Mouse (Mus musculus): ENCODE measurements around the gene Tecpr2. TPM values are rescaled to one million over a fixed set of nuclear protein-coding genes. Genes with fewer than 3 reads are reported as not detected.

The Tecpr2 gene
- polyA plus RNA-seq, 1 experiment from 2014 or later: 1.2 TPM

DNA sequence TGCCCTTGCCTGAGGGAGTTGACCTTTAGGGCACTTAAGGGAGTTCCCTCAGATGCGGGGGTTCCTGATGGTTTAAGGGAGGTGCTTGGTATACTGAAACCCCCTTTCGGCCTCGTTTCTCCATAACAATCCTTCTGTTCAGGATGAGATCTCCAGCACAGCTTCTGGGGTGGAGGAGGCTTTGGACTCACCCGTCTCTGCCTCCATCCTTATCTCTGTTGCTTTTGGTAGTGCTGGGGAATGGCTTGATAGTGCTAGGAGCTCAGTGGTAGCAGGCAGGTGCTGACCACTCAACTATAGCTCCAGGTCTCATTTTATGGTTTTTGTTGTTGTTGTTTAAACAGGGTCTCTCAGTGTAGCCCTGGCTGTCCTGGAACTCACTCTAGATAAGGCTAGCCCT, 77.0 kb downstream of the Tecpr2 start:
- Histone ChIP-seq H3K4me1 (replicated peaks; ENCODE audit: control insufficient read depth, insufficient read depth) (no peaks in the 10 kb centered on the region), H3K9me3 (ENCODE audit: control insufficient read depth, low read length) (no peaks in the 10 kb centered on the region), H3K4me2 (replicated peaks; ENCODE audit: low read depth) (no peak overlapping the region), H3K4me3 (ENCODE audit: low read depth, low read length) (no peak overlapping the region), H3K9ac (ENCODE audit: low read length) (no peak overlapping the region), H3K27me3 (ENCODE audit: control insufficient read depth, insufficient read depth, low read length) (no peaks in the 10 kb centered on the region), H3K27ac (replicated peaks) (no peak overlapping the region), H3K36me3 (ENCODE audit: control insufficient read depth, insufficient read depth, low read length) (peaks cover 8% of the 10 kb centered on the region)
- TF ChIP-seq CTCF (IDR thresholded peaks at IDR 0.05; ENCODE audit: low read depth) (no peak), EP300 (optimal IDR thresholded peaks at IDR 0.05) (no peak)
- ATAC-seq (ENCODE audit: low FRiP score, low TSS enrichment): no peak
- DNase-seq (ENCODE audit: low spot score): no peak
- WGBS: 73% methylated on average over 4 of the region's 4 CpGs

DNA sequence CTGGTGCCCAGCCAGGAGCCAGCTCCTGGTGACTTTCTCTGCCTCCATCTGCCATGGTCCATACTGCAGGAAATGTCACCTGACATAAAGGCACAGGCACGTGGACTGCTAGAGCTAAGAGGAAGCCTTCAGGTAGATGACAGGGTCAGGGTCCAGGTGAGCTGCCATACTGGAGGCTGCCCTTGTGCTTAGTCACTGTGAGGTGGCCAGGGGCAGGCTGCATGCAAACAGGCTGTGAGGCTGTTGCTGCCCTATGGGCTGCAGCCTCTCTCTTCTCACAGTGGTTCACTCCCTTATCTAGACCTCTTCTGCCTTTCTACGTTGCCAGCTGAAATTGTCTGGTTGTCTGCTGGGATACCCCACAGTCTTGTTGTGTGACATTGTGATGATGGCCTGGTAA, 78.1 kb downstream of the Tecpr2 start:
- peak; percentile 79 for ATAC-seq (ENCODE audit: low FRiP score, low TSS enrichment)

DNA sequence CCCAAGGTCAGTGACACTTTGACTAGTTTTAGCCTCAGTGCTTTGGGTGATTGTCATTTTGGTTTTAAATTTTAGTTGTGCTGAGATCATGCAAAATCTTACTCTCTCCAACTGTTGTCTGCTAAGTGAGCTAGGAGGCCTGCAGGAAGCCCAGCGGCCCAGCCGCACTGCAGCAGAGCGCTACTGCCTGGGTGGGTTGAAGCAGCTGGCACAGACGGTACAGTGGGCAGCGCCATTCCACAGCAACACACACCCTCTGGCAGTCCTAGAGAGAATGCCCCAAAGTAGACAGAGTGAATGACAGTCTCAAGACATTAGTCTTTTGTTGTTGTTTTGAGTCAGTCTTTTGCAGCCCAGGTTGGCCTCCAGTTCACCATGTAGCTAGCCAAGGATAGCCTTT, 81.3 kb downstream of the Tecpr2 start:
- H3K27ac ChIP-seq (replicated peaks): no peak overlapping the region
- peaks cover 10% of the 10 kb centered on the region for H3K36me3 ChIP-seq (ENCODE audit: control insufficient read depth, insufficient read depth, low read length)
- H3K9ac ChIP-seq (ENCODE audit: low read length): no peak overlapping the region
- H3K4me3 ChIP-seq (ENCODE audit: low read depth, low read length): no peak overlapping the region
- ATAC-seq (ENCODE audit: low FRiP score, low TSS enrichment) (no peak), DNase-seq (ENCODE audit: low spot score) (no peak)
- H3K4me2 ChIP-seq (replicated peaks; ENCODE audit: low read depth): no peak overlapping the region
- no peaks in the 10 kb centered on the region for H3K4me1 ChIP-seq (replicated peaks; ENCODE audit: control insufficient read depth, insufficient read depth)
- H3K9me3 ChIP-seq (ENCODE audit: control insufficient read depth, low read length): no peaks in the 10 kb centered on the region
- H3K27me3 ChIP-seq (ENCODE audit: control insufficient read depth, insufficient read depth, low read length): no peaks in the 10 kb centered on the region
- 93% methylated on average over 5 of the region's 5 CpGs for WGBS
- no peak for TF ChIP-seq CTCF (IDR thresholded peaks at IDR 0.05; ENCODE audit: low read depth)
- no peak for TF ChIP-seq EP300 (optimal IDR thresholded peaks at IDR 0.05)

More for the DNA sequence above, 78.1 kb downstream of the Tecpr2 start:
- no peak for DNase-seq (ENCODE audit: low spot score)
- 92% methylated on average over 2 of the region's 2 CpGs for WGBS
- peaks cover 8% of the 10 kb centered on the region for H3K36me3 ChIP-seq (ENCODE audit: control insufficient read depth, insufficient read depth, low read length)
- TF ChIP-seq EP300 (optimal IDR thresholded peaks at IDR 0.05): no peak
- no peak for TF ChIP-seq CTCF (IDR thresholded peaks at IDR 0.05; ENCODE audit: low read depth)
- H3K4me3 ChIP-seq (ENCODE audit: low read depth, low read length): no peak overlapping the region
- H3K27me3 ChIP-seq (ENCODE audit: control insufficient read depth, insufficient read depth, low read length): no peaks in the 10 kb centered on the region
- H3K27ac ChIP-seq (replicated peaks): no peak overlapping the region
- H3K9ac ChIP-seq (ENCODE audit: low read length): no peak overlapping the region
- H3K9me3 ChIP-seq (ENCODE audit: control insufficient read depth, low read length): no peaks in the 10 kb centered on the region
- H3K4me2 ChIP-seq (replicated peaks; ENCODE audit: low read depth): no peak overlapping the region
- H3K4me1 ChIP-seq (replicated peaks; ENCODE audit: control insufficient read depth, insufficient read depth): no peaks in the 10 kb centered on the region

DNA sequence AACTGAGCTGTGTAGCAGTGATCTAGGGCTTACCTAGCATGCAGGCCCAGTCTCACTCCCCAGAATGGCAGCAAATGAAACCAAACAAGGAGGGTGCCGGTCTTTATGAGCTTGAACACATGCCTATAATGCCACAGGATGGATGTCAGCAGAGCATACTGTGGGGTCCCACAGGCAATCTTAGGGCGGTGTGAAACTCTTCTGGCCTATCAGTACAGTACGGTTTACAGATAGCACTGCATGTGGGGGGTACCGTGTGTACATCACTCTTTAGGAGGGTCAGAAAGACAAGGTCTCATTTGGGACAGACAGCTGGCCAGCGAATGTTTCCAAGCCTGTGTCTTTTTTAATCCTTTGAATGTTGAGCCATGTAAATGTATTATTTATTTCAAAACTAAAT, 82.9 kb downstream of the Tecpr2 start:
- WGBS: 89% methylated on average over 5 of the region's 5 CpGs
- Histone ChIP-seq H3K27ac (replicated peaks) (no peak overlapping the region), H3K36me3 (ENCODE audit: control insufficient read depth, insufficient read depth, low read length) (peaks cover 10% of the 10 kb centered on the region), H3K4me3 (ENCODE audit: low read depth, low read length) (no peak overlapping the region), H3K27me3 (ENCODE audit: control insufficient read depth, insufficient read depth, low read length) (no peaks in the 10 kb centered on the region), H3K9me3 (ENCODE audit: control insufficient read depth, low read length) (no peaks in the 10 kb centered on the region), H3K4me2 (replicated peaks; ENCODE audit: low read depth) (no peak overlapping the region), H3K4me1 (replicated peaks; ENCODE audit: control insufficient read depth, insufficient read depth) (no peaks in the 10 kb centered on the region), H3K9ac (ENCODE audit: low read length) (no peak overlapping the region)
- ATAC-seq (ENCODE audit: low FRiP score, low TSS enrichment): no peak
- no peak for DNase-seq (ENCODE audit: low spot score)
- TF ChIP-seq EP300 (optimal IDR thresholded peaks at IDR 0.05) (no peak), CTCF (IDR thresholded peaks at IDR 0.05; ENCODE audit: low read depth) (no peak)

DNA sequence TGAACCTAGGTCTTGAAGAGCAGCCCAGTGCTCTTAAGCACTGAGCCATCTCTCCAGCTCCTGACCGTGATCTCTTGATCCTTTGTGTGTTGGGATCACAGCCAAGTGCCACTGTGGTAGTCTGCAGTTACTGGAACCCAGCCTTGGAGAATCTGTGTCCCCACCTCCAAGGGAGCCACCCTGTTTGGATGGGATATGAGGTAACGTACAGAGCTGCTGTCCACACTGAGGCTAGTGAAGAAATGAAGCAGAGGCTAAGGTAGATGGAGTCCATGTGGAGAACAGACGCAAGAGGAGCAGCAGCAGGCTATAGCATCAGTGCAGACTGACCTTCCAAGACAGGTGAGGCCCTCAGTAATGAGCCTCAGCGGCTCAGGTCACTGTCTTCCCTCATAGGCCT, 84.8 kb downstream of the Tecpr2 start:
- no peaks in the 10 kb centered on the region for H3K27me3 ChIP-seq (ENCODE audit: control insufficient read depth, insufficient read depth, low read length)
- H3K9ac ChIP-seq (ENCODE audit: low read length): no peak overlapping the region
- no peak for TF ChIP-seq CTCF (IDR thresholded peaks at IDR 0.05; ENCODE audit: low read depth)
- TF ChIP-seq EP300 (optimal IDR thresholded peaks at IDR 0.05): no peak
- DNase-seq (ENCODE audit: low spot score) (no peak), ATAC-seq (ENCODE audit: low FRiP score, low TSS enrichment) (no peak)
- no peak overlapping the region for H3K4me3 ChIP-seq (ENCODE audit: low read depth, low read length)
- no peak overlapping the region for H3K27ac ChIP-seq (replicated peaks)
- H3K9me3 ChIP-seq (ENCODE audit: control insufficient read depth, low read length): no peaks in the 10 kb centered on the region
- no peak overlapping the region for H3K4me2 ChIP-seq (replicated peaks; ENCODE audit: low read depth)
- 81% methylated on average over 4 of the region's 4 CpGs for WGBS
- 0 out of 2 replicates have a peak, but pooled peaks cover 4% of the 10 kb centered on the region for H3K4me1 ChIP-seq (replicated peaks; ENCODE audit: control insufficient read depth, insufficient read depth)
- H3K36me3 ChIP-seq (ENCODE audit: control insufficient read depth, insufficient read depth, low read length): peaks cover 8% of the 10 kb centered on the region

DNA sequence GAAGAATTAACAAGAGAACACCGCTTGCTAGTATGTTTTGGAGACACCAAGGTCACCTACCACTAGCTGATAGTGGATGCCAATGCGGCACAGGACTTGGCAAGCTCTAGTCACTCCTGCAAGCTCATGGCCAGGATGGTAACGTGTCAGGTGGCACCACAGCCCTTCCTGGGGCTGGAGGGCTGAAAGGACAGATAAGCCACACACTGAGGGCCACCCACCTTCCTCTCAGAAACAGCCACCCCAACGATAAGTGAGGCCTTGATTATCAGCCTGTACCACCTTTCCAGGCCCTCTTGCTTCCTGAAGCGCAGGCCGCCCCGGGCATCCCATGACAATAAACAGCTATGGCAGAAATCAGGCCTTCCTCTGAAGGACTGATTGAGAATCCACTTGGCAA, 85.2 kb downstream of the Tecpr2 start:
- WGBS: 92% methylated on average over 7 of the region's 7 CpGs
- TF ChIP-seq CTCF (IDR thresholded peaks at IDR 0.05; ENCODE audit: low read depth) (no peak), EP300 (optimal IDR thresholded peaks at IDR 0.05) (no peak)
- Histone ChIP-seq H3K4me3 (ENCODE audit: low read depth, low read length) (no peak overlapping the region), H3K4me2 (replicated peaks; ENCODE audit: low read depth) (no peak overlapping the region), H3K9me3 (ENCODE audit: control insufficient read depth, low read length) (no peaks in the 10 kb centered on the region), H3K4me1 (replicated peaks; ENCODE audit: control insufficient read depth, insufficient read depth) (0 out of 2 replicates have a peak, but pooled peaks cover 4% of the 10 kb centered on the region), H3K27me3 (ENCODE audit: control insufficient read depth, insufficient read depth, low read length) (no peaks in the 10 kb centered on the region), H3K9ac (ENCODE audit: low read length) (no peak overlapping the region), H3K27ac (replicated peaks) (no peak overlapping the region), H3K36me3 (ENCODE audit: control insufficient read depth, insufficient read depth, low read length) (peaks cover 5% of the 10 kb centered on the region)
- DNase-seq (ENCODE audit: low spot score) (no peak), ATAC-seq (ENCODE audit: low FRiP score, low TSS enrichment) (no peak)
